Mouse (Mus musculus): Measurements from ENCODE around the gene Kcnf1.
A peak's percentile ranks its signal among the peaks of the same experiment; 100 is the strongest.

Kcnf1 gene

DNA sequence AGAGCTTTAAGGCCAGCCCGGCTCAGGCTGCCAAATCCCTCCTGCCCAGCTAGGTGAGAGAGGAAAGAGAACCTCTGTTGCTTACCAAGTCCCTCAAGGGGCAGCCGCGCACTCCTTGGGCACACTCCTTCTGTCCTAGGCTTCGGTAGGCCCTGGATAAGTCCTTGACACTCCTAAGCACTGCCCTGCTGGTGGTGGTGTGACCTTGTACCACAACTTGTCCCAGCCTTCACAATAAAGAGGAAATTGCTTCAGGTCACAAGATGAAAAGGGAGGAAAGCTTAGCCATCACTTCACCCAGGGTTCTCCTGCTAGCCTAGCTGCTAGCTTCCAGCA lies at the start of gene Kcnf1:
TSS of gene Kcnf1 (minus strand) at position 132 of the 336 bp plus-strand sequence.
- DNase-seq, result no peak

DNA sequence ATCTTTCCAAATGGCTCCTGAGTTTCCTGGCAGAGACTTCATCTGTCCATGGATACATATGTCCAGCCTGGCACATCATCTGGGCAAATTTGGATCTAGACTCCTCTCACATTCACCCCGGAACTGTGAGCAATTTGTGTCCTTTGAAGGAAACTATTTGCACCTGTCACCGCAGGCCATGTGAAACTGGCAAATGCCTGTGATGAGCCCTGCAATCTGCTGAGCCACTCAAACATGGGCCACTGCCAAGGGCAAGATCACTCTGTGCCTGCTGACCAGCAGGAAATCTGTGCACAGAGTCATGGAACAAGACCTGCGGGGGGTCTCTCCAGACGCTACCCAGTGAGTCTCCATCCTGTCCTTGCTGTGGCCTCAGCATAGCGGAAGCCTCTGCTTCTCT lies 48.3 kb upstream of the Kcnf1 start:
- no peak for DNase-seq

DNA sequence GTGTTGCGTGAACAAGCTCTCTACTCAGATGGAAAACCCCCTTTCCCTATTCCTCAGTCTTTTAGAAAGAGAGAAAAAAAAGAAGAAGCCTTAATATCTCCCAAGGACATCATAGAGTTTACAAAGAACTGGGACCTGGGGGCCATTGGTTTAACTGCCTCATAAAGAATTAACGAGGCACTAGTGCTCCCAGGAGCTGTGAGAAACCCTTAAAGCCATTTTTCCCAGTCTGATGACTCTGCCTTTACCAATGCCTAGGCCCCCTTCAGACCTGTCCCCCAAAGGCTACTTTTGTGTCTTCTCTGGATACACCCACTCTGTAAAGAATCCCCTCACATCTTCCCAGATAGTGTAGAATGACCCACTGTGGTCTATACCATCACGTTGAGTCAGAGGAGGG lies 46.4 kb upstream of the Kcnf1 start:
- DNase-seq, result no peak

DNA sequence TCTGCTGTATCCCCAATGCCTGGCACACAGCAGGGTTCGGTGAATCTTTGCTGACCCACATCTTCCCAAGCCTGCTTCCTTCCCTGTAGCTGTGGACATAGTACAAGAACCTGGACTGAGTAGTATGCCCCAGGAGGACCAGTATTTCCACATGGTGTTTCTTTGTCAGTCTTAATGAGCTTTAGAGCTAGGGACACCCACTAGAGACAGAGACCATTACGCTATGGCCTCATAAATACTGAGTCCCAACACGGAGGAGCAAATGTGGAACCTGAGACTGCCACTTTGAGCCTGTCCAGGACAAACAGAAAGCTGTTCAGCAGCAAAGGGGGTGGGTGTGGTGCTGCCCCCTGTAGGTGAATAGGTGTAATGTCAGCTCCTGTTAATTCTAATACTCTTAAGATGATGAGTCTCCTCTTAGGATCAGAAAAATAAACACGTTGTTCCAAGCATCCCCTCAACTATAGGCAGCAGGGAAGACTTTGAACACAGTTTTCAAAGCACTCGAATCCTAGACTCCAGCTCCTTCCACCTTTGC lies 45.3 kb upstream of the Kcnf1 start:
- DNase-seq, result peak in 1 of 2 experiments; percentile 9

DNA sequence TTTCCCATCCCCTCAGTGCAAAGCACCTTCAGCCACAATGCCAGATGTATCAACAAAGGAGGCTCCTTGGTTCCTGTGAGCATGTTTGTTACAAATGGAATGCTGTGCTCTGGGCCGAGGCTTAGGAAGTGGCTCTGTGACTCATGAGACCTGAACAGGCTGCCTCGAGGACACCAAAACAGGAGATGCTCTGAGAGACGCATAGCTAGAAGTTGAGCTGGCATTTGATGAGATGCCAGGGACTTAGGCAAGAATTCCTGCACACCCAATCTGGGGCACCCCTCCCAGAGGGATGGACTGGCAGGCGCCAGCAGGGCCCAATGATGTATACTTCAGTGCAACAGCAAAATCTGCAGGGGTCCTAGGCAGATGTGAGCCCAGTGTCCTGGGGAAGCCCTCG lies 43.9 kb upstream of the Kcnf1 start:
- DNase-seq, result no peak

DNA sequence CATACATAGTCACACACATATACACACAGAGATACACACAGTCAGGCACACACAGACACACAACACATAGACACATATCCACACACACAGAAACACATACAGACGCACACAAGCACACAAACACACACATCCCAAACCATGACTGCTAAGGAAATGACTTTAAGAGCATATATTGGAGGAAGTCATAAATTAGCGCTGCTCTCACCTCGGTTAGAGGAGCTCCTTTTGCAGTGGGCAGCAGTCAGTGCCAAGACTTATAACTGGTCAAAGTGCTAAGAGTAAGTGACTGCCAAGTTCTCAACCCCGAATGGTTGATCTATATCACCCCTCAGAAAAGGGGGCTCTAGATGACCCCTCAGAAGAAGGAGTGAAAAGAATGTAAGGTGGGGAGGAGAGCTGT lies 42.4 kb upstream of the Kcnf1 start:
- no peak for DNase-seq

DNA sequence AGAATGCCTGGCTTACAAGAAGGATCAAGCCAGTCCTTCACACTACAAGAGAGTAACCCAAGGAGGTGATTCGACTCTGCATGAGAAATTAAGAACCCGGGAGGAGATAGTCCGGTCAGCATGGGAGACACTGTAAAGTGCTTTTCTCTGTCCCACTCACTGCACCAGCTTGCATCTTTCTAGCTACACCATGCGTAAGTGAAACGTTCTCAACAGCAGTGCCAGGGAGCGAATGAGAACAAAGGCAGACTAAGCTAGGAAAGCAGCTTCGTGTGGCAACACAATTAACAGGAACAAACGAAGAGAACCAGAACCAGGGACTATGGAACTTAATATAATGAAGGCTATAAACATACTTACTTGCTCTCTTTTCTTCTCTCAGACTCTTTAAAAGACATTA lies 41.7 kb upstream of the Kcnf1 start:
- DNase-seq, result no peak

DNA sequence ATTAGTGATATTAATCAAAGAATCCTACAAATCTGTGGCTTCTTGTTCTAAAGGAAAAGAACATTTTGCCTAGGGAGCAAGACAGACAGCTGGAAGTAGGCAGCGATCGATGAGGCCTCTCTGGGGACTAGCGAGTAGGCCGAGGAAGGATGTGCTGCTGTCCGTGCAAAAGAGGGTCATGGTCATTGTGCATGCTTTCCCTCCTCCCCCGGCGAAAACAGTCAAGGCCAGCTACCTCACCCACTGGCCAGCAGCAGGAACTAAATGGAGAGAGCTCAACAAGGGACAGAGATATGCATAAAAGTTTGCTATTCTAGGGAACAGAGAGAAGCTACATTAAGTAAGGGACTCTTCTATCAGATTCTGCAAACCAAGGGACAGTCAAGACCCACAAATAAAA lies 39.1 kb upstream of the Kcnf1 start:
- no peak for DNase-seq

DNA sequence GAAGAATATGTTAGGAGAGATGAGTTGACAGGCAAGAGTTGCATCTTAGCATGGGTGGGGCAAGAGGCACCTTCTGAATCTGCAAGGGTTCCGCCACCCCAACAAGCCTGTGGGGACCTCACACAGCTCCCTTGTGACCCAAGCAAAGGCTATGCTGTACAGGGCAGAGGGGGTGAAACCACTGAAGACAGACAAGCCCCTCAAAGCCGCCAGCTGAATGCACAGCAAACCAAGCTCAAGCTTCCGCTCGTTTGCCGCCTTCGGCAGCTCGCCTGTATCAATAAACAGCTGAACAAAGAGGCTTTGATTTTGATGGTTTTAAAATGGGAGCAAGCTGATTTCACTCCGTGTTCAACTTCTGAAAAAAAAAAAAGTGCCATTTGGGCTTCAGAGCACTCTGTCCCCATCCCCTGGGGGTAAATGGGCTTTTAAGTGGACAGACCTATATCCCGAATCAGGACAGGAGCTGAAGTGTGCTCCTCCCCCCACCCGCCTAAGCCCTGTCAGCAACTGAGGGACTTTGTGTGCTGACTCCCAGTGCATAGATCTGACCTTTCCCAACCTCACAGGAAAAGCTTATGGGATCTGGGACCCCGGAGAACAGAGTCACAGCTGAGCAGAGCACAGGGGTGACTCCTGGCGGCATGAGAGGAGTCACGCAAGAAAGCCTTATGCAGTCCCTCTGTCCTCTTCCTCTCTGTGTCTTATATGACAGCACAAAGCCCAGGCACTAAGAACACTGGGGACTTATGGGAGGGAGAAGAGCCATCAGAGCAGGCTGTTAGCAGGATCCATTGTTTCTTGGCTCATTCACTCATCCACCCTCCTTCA lies 26.0 kb upstream of the Kcnf1 start:
- DNase-seq, result no peak

DNA sequence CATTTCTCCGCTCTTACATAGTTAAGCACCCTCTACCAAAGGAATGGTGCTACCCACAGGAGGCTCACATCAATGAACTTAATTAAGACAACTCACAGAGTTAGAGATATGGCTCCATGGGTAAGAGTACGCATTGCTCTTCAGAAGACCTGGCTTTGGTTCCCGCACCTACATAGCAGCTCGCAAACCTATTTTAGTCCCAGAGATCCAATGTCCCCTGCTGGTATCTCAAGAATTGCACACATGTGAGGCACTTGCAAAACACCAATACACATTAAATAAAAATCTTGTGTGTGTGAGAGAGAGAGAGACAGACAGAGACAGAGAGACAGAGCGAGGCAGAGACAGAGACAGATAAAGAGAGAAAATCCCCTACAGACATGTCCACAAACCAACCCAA lies 21.9 kb upstream of the Kcnf1 start:
- DNase-seq, result no peak

DNA sequence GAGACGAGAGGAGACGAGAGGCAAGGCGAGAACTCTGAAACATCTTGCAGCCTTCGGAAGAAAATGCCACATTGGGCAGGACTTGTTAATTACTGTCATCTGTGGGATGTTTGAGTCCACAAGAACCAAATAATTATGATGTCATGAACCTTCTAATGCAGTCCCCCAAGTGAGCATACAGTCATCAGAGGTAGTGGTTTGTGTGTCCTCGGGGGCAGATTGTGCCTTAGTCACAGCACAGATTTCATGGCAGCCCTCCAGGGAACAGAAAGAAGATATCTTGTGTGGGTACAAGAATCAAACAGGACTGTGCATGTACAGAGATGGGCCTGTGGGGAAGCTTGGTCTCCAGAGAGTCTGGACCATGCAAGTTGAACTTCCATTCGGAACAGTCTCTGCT lies 17.5 kb upstream of the Kcnf1 start:
- DNase-seq, result no peak

DNA sequence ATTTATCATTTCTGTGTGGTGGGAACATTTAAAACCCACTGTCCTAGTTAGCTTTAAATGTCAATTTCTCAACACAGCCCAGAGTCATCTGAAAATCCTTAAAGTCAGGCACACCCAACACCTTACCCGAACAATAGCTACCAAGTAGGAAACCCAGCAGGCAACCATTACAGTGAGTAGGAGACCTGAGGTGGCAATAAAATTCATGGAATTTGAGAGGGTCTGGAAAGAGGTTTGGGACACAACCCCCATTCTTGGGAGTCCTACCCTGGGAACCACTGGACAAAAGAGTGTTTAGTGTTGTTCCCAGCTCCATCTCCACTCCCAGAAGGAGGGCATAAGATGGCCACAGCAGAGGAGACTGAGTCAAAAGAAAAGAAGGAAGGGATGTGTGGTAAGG lies 16.6 kb upstream of the Kcnf1 start:
- DNase-seq, result no peak

DNA sequence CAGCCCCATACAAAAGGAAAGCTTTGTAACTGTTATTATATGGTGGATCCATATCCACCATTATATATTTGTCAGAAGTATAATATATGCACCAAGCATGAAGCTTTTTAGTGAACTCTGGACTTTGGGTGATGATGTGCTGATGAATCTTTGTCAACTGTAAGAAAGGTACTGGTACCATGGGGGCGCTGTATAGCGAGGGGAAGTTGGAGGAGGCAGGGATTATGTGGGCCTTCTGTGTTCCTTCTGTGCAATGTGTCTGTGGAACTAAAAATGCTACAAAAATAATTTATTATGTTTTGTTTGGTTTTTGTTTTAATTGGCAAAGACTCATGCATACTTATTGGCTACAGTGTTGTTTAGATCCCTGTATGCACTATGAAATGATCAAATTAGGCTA lies 16.2 kb upstream of the Kcnf1 start:
- DNase-seq, result no peak

DNA sequence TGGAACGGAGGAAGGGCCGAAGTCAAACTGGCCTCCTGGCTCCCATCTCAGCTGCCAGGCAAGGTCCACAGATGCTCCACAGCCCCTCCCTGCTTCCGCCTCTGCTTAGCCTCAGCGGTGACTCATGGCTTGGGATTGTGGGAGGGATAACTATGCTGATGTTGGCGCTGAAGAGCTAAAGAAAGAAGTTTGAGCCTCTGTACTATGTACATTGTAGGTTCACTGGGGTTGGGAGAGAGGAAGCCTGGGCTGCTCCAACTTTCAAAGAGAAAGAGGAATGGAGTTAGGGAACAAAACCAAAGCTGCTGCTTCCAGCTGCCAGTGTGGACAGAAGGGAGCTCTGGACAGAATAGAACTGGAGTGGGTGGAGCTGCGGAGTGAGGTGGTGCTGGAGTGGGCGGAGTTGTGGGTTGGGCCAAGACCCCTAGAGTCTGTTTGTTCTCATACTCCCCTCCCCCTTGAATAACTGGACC lies 7.7 kb upstream of the Kcnf1 start:
- DNase-seq, result peak; percentile 6 to 14

DNA sequence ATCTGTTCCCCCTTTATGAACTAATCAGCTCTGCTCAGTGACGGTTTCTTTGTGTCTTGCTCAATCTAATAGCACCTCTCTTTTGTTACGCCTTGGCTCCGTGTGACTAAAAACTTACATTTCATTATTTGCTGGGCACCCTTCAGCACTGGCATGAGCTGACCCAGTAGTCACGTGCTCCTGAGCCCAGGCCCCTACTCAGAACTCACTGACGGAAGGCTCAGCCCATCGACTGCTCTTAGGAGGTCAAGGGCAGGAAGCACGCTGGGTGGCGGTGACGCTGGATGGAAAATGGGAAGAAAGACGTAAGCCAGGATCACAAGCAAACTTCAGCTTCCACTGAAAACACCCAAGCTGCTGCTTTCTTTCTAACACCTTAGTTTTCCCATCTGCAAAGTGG lies 7.1 kb upstream of the Kcnf1 start:
- DNase-seq, result no peak

DNA sequence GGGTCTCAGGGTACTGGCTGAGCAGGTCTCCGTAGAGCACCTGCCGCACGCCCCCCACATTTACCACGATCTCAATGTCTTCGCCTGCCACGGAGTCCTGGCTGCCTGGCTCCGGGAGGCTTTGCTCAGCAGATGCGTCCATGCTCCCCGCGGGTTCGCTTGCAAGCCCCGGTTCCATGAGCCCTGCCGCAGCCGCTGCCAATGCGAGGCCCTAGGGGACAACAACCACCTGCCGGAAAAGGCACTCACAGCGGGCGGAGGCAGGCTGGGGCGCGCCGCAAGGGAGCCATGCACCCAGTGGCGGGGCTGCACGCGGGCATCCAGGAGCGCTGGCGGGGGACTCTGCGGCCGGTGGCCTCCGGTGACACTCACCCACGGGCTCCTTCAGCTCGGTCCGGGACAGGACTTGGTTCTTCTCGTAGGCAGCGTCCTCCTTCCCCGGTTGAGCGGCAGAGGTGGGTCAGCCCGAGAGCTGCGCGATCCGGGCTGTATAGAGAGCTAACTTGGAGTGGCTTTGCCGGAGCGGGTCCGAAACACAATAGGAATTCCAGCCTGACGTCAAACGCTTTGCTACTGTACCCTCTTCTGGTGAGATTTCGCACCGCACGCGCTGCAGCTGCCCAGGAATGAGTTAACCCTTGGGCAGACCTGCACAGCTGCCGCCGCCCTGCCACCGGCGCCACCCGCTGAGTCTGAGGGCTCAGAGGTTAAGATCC lies 489 bp downstream of the Kcnf1 start:
- peak; percentile 6 to 50 for DNase-seq

DNA sequence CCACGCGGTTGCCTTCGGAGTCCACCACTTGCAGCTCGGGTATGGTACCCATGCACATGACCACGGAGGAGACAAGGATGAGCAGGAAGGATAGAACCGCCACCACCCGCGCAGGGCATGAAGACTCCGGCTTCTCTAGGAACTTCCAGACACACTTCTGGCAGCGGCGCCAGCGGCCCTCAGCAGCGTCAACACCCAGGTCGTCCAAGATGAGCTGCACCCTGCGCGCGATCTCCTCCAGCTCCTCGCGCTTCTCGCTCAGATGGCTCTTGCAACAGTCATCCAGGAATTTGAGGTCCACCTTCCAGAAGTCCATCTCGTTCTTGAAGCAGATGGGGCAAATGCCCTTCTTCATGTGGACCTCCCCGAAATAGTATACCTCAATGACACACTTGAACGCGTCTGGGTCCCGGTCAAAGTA lies 1.1 kb downstream of the Kcnf1 start:
- DNase-seq, result peak in 1 of 2 experiments; percentile 10

DNA sequence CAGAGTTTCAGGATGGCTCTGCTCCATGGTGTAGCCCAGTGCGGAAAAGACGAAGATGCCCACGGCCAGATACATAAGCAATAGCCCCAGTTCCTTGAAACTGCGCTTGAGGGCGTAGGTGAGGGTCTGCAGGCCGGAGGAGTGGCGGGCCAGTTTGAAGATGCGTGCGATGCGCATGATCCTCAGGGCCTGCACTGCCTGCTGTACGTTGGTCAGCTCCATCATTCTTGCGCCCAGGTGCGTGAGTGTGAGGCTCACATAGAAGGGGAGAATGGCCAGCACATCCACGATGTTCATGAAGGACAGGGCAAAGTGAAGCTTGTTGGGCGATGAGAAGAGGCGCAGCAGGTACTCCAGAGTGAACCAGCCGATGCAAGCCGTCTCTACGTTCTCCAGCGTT lies 1.6 kb downstream of the Kcnf1 start:
- DNase-seq, result no peak

DNA sequence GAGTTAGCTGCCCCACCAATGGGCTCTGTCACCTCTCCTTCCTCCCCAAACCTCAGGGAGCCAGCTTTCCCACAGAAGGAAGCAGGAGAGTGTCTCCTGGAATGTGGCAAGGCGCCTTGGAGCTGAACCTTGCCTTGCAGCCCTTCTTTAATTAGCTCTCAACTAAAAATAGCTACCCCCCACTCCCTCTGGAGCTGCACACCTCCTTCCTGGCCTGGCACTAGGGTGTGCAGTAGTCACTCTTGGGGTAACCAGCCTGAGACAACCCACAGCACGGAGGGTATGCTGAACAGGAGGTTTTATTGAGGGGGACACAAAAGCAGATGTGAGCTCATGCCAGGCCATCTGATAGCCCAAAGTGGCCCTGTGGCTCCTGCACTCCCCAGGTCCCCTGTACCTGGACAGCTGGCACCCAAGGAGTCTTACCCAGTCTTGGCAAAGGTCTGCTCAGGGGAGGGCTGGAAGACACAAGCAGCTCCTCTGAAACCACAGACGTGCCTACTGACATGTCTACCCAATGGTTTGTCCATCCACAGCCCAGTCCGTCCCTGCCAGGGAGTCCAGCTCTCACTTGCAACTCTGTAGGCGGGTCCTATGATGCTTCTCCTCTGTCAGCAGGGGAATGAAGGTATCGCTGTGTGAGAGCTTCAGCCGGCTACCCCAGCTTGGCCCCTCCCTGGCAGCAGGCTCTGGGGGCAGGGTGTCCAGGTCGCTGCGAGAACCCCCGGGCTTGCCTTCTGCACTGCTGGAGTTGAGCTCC lies 2.4 kb downstream of the Kcnf1 start:
- DNase-seq, result no peak

DNA sequence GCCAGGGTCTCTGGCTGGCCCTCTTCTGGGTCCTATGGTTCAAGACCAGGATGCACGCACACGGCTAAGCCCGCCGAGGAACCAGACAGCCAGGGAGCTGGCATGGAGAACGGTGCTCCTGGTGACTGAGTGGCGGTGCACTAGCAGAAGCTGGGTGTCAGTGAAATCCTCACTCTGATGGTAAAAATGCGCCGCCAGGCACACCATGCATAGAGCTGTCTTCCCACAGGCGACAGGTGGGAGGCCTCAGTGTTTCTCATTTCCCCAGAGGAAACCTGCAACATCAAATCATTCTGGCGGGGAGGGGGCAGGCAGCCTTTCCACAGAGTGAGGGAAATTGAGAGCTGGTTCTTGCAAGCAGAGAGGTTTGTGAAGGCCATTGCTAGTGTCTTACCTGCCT lies 6.3 kb downstream of the Kcnf1 start:
- no peak for DNase-seq

DNA sequence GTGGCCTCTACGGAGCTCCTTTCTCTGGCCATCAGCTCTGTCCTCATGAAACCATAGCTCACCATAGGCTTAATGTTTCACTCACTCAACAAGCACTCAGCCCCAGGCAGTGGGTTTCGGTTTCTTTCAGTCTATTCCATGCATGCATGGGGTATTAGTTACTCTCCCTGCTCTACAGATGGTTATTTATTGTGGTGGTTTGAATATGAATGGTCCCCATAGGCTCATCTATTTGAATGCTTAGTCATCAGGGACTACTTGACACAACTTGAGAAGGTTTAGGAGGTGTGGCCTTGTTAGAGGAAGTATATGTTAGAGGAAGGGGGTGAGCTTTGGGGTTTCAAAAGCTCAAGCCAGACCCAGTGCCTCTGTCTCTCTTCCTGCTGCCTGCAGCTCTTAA lies 10.6 kb downstream of the Kcnf1 start:
- DNase-seq, result no peak

DNA sequence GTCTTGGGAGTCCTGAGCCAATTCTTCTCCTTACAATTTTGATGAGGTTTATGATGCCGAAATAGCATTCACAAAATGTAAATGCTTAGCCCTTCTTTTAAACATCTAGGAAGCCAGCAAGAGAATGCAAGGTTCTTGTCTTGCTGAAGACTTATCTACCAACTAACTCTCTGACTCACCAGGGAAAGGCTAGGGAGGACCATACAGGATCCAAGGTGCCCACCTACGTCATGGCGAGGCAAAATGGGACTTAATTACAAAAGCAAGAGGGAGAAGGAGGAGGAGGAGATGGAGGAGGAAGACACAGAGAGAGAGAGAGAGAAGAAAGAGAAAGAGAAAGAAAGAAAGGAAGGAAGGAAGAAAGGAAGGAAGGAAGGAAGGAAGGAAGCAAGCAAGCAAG lies 12.7 kb downstream of the Kcnf1 start:
- DNase-seq, result no peak

DNA sequence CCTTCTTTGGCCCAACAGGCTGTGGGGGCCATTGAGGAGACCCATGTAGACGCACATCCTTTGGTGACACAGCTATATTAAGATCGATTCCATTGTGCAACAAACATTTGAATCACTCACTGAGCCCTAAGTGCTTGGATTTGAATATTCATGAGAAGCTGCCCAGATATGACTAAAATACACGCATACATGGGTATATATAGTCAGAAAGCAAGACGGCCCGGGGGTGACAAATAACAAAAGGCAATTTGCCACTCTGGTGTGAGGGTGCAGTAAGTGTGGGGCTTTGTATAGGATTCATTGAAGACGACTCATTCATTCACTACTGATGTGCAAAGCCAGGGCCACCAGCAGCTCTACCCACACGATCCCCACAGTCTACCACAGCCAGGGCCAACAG lies 17.1 kb downstream of the Kcnf1 start:
- DNase-seq, result no peak
